Mouse (Mus musculus) forebrain, embryonic 15.5 days (tissue): Measurements from ENCODE around the gene Olfr1373. TPM values are rescaled to one million over a fixed set of nuclear protein-coding genes. Genes with fewer than 3 reads are reported as not detected.

Experiments used
- ATAC-seq: fragments of 200-750 bp; cut with Nextera tagmentation; replicated peaks from 2 replicates; pipeline ENCODE4 v1.8.0; 2017; ENCODE audit warnings: mild to moderate bottlenecking, moderate TSS enrichment, moderate library complexity
- H3K27ac ChIP-seq: fragments of 300-500 bp; sonication (generic); replicated peaks from 2 replicates; pipeline ENCODE4 v1.5.1; 2015; ENCODE audit warnings: mild to moderate bottlenecking, inconsistent platforms
- H3K27me3 ChIP-seq: fragments of 300-500 bp; sonication (generic); 2 replicates; pipeline ENCODE4 v1.6.1; 2015; ENCODE audit warnings: inconsistent platforms
- H3K36me3 ChIP-seq: fragments of 300-500 bp; sonication (generic); 2 replicates; pipeline ENCODE4 v1.6.1; 2015; ENCODE audit warnings: mild to moderate bottlenecking, inconsistent platforms
- H3K4me1 ChIP-seq: fragments of 300-500 bp; sonication (generic); 2 replicates; pipeline ENCODE4 v1.6.1; 2015; ENCODE audit warnings: inconsistent platforms
- H3K4me2 ChIP-seq: fragments of 300-500 bp; sonication (generic); replicated peaks from 2 replicates; pipeline ENCODE4 v1.6.1; 2015; ENCODE audit warnings: mild to moderate bottlenecking, inconsistent platforms
- H3K4me3 ChIP-seq: fragments of 300-500 bp; sonication (generic); 2 replicates; pipeline ENCODE4 v1.5.1; 2015; ENCODE audit warnings: mild to moderate bottlenecking, inconsistent platforms
- H3K9ac ChIP-seq: fragments of 300-500 bp; sonication (generic); replicated peaks from 2 replicates; pipeline ENCODE4 v1.6.1; 2015; ENCODE audit warnings: mild to moderate bottlenecking, inconsistent platforms
- H3K9me3 ChIP-seq: fragments of 300-500 bp; sonication (generic); 2 replicates; pipeline ENCODE4 v1.6.1; 2016; ENCODE audit warnings: inconsistent platforms
- WGBS: fragments of 180-500 bp; shearing (Covaris S2); methylation state at CpG from one replicate; pipeline ENCODE4 v1.1.7; 2015; ENCODE audit warnings: mixed read lengths; 5-methylcytosine and 5-hydroxymethylcytosine counted together
- microRNA-seq: library from miRNA; unstranded; fragments of <30 nt; microRNA quantifications from one replicate; pipeline ENCODE4, GENCODE M21; 2016
- polyA plus RNA-seq: library from polyadenylated mRNA; unstranded; fragments of >200 nt; fragmentation: Nextera tagmentation; extraction: Ambion mirVana; gene quantifications from 2 replicates; pipeline ENCODE4 v1.2.1, GENCODE M21; 2015

Gene Olfr1373
- polyA plus RNA-seq, 1 experiment from 2014 or later = not detected

DNA sequence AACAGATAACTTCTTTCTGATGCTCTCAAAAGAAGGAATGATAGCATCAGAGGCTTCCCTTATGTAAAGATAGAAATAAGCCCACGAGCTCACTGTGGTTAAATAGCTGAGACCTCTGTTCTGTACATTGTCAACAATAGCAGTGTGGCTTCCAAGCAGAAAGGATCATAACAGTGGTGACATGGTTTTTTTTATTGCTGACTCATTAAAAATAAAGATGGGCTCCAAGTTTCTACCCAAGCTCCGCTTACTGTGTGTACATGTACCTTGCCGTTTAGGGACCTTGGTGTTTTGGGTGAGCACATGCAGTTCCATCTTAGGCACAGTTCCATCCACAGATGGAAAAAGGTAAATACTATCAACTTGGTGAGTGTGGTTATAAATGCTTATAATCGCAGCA is 42.4 kb downstream of the Olfr1373 start:
- Histone ChIP-seq H3K9me3 (no peaks in the 10 kb centered on the region), H3K36me3 (no peaks in the 10 kb centered on the region), H3K27me3 (no peaks in the 10 kb centered on the region), H3K4me3 (no peak overlapping the region), H3K4me1 (peaks cover 37% of the 10 kb centered on the region), H3K4me2 (no peak overlapping the region), H3K27ac (no peak overlapping the region), H3K9ac (no peak overlapping the region)
- no peak for ATAC-seq
- WGBS = 83% methylated on average over 4 of the region's 4 CpGs

DNA sequence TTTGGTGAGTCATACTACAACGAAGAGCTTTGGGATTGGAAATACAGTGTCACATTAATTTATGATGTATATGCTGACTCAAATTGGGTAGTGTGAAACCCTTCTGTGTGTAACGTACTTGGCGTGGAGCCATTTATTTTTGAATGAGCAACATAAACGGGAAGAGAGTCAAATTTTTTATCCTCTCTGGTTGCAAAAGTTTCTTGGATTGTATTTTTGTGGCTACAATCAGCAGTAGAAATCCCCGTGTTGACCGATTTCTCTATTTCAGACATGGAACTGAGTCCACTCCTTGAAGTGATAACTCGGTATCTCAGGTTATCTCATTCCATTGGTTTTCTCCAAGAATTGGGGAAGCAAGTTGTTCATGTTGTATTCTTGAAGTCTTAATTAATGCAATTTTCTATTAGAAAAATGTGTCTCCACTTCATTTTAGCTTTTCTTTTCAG is 45.5 kb downstream of the Olfr1373 start:
- WGBS = 5% methylated on average over 7 of the region's 7 CpGs
- peaks cover 34% of the 10 kb centered on the region for H3K4me1 ChIP-seq
- ATAC-seq = no peak
- no peaks in the 10 kb centered on the region for H3K9me3 ChIP-seq
- peak overlapping the region; percentile 91 for H3K9ac ChIP-seq
- H3K4me3 ChIP-seq = peak overlapping the region; percentile 82
- H3K36me3 ChIP-seq = no peaks in the 10 kb centered on the region
- H3K27ac ChIP-seq = peak overlapping the region; percentile 98; the same call in 1 of the 2 replicates
- peak overlapping the region; percentile 78 for H3K4me2 ChIP-seq
- no peaks in the 10 kb centered on the region for H3K27me3 ChIP-seq

DNA sequence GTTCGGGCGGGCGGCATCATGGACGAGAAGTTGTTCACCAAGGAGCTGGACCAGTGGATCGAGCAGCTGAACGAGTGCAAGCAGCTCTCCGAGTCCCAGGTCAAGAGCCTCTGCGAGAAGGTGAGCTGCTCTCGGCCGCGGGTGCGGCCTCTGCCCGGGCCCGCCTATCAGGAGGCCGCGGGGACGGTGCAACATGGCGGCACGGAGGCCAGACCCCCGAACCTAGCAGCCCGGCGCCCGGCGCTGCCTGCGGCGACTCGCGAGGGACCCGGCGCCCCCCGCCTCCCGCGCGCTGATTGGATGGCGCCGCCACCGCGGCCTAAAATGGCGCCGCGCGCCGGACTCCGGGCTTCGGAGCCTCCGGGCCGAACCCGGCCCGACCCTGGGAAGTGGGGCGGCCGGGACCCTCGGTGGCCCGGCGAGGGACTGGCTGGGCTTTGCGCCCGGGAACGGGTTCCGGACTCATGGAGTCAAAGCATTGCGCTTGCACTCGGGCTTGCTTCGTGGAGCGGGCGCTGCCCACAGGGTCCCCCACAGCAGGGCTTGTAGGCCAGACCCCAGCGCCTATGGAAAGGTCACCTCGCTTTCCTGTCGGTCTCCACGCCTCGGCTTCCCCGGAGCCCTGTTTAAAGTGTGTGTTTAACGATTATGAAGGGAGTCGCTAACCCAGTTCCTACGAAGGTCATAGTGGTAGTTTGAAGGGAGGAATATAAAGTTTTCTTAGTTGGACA is 46.1 kb downstream of the Olfr1373 start:
- Histone ChIP-seq H3K27me3 (no peaks in the 10 kb centered on the region), H3K36me3 (no peaks in the 10 kb centered on the region), H3K4me1 (peaks cover 32% of the 10 kb centered on the region), H3K4me2 (peak overlapping the region; percentile 78), H3K9ac (peak overlapping the region; percentile 91), H3K4me3 (peak overlapping the region; percentile 82), H3K9me3 (no peaks in the 10 kb centered on the region), H3K27ac (peak overlapping the region; percentile 98)
- under 1% methylated on average over 69 of the region's 72 CpGs for WGBS
- peak; percentile 83 for ATAC-seq

DNA sequence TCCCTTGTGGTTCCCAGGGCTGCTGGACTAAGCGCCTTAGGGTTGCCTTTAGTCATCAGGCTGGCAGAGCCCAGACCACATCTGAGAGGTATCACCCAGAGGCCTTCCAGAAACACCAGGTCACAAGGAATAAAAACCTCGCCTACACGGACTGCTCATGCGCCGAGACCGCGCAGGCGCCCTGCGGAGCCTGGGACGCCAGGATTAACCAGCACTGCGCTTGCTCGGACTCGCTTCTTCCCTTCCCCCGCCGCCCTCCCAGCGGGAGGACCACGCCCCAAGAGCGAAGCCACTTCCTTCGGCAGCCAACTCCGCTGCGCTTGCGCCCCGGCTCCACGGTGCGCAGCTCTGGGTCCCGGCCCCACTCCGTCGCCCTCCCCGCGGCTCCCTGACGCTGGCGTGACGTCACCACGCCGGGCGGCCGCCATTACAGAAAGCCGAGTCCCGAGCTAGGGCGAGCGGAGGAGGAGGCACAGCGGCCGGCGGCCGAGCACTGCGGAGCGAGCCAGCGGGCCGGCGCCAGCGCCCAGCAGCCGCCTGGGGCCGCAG is 46.9 kb downstream of the Olfr1373 start, which contains the start of gene Ppp2ca:
Ppp2ca (plus strand) TSS at position 284 of the 549 bp plus-strand sequence.
- peak within 1 kb of the TSS; percentile 98 for H3K27ac ChIP-seq

DNA sequence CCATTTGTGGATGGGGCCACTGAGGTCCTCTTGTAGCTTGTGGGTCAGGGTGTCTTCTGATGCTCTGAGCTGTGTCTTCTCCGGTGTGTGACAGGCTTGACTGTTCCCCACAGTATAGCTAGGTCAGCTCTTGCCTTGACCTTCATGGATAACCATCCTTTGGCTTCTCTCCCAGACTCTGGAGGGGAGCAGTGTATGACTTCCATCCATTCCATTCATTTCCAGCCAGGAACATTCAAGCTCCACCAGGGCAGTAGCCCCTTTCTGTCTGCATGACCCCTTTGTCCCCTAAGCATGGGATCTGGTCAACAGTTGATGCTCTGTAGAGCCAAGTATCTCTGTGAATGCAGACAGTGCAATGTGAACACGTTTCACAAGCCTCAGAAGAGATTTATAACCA is 47.7 kb downstream of the Olfr1373 start:
- Histone ChIP-seq H3K9me3 (no peaks in the 10 kb centered on the region), H3K4me1 (peaks cover 31% of the 10 kb centered on the region), H3K9ac (no peak overlapping the region), H3K27ac (0 out of 2 replicates have a peak overlapping the region, but pooled peaks have one; percentile 98), H3K4me2 (peak overlapping the region; percentile 69), H3K36me3 (no peaks in the 10 kb centered on the region), H3K4me3 (no peak overlapping the region), H3K27me3 (no peaks in the 10 kb centered on the region)
- no peak for ATAC-seq
- WGBS = 78% methylated on average over 2 of the region's 2 CpGs

More for the DNA sequence above, 46.9 kb downstream of the Olfr1373 start, which contains the start of gene Ppp2ca:
- ATAC-seq = peak; percentile 98
- Histone ChIP-seq H3K9me3 (no peaks in the 10 kb centered on the region), H3K4me2 (peak within 1 kb of the TSS; percentile 78), H3K36me3 (no peaks in the 10 kb centered on the region), H3K27me3 (no peaks in the 10 kb centered on the region), H3K4me3 (peak within 1 kb of the TSS; percentile 82), H3K4me1 (peaks cover 31% of the 10 kb centered on the region), H3K9ac (peak within 1 kb of the TSS; percentile 91)
- under 1% methylated on average over 46 of the region's 53 CpGs for WGBS

DNA sequence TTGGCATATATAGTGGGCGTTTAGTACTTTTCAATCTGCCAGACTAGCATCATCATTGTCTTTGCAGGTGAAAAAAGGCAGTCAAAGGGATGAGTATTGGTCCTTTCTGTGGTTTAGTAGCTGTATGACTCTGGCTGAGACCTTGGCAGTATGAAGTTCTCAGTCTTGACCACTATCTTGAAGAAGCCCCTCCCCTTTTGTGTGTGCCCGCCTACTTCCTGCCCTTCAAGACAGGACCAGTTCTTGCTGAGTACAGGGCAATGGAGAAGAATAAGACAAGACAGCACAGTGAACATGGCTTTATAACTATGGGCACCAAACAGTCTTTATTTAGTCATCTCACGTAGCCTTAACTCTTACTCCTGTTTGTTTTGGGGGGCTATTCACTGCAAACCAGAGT is 48.3 kb downstream of the Olfr1373 start:
- peaks cover 30% of the 10 kb centered on the region for H3K4me1 ChIP-seq
- no peak for ATAC-seq
- H3K27ac ChIP-seq = no peak overlapping the region
- no peaks in the 10 kb centered on the region for H3K27me3 ChIP-seq
- no peak overlapping the region for H3K4me2 ChIP-seq
- WGBS = 81% methylated on average over 3 of the region's 3 CpGs
- H3K9me3 ChIP-seq = no peaks in the 10 kb centered on the region
- no peak overlapping the region for H3K4me3 ChIP-seq
- H3K36me3 ChIP-seq = no peaks in the 10 kb centered on the region
- no peak overlapping the region for H3K9ac ChIP-seq

Small RNA genes lying within 50 kb of the gene (microRNA-seq; reads per million reads assigned to microRNA genes)
- not detected for gene Gm24157
- 33.0 reads per million, percentile 38 among the genes with 10 or more reads in this experiment for gene Mir3061

Other genes with a start within 250 kb of the Olfr1373 start
- gene Cdkn2aipnl, start 177.9 kb downstream of the Olfr1373 start, polyA plus RNA-seq = 113 and 118 TPM in 2 replicates
- gene Ube2b, start 144.8 kb downstream of the Olfr1373 start, polyA plus RNA-seq = 289 and 290 TPM in 2 replicates
- gene Cdkl3, start 141.3 kb downstream of the Olfr1373 start, polyA plus RNA-seq = 23.9 and 25.3 TPM in 2 replicates
- 116 and 129 TPM in 2 replicates for gene Ppp2ca, start 46.8 kb downstream of the Olfr1373 start, polyA plus RNA-seq
- not detected in 2 replicates for gene Olfr1371, start 68.5 kb upstream of the Olfr1373 start, polyA plus RNA-seq
- gene Skp1a, start 86.5 kb upstream of the Olfr1373 start, polyA plus RNA-seq = 1,081 and 1,145 TPM in 2 replicates
- gene Tcf7, start 137.5 kb upstream of the Olfr1373 start, polyA plus RNA-seq = 3.4 and 4.2 TPM in 2 replicates
- gene Vdac1, start 215.3 kb upstream of the Olfr1373 start, polyA plus RNA-seq = 272 and 293 TPM in 2 replicates